Mouse (Mus musculus) CD4-positive, CD25-positive, alpha-beta regulatory T cell (primary cell): Measurements from ENCODE around the gene Pramel6. TPM values are rescaled to one million over a fixed set of nuclear protein-coding genes. Genes with fewer than 3 reads are reported as not detected.

Source experiments
- polyA plus RNA-seq: library from polyadenylated mRNA; unstranded; fragments of 100-300 nt; shearing (Covaris generic); gene quantifications from one replicate; pipeline ENCODE4 v1.2.1, GENCODE M21; 2017

Pramel6 gene
- not detected for polyA plus RNA-seq

DNA sequence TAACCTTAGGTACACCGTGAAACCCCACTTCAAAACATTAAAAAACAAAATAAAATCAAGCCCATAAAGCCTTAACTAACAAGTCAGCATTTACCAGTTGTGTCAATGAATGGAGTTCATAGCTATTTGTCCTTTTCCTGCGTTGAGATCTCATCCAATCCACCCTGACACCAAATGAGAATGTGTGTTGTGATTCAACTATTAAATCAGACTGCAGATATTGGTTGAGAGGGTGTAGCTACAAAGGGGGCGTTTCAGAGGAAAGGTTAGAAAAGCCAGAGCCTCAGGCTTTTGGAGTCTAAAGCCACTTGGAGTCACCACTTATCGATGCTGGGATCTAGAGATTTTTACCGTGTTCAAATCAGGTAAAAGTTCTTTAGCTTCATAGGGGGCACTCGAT is at the start of gene Pramel6:
Pramel6 (plus strand) TSS at position 301 of the 400 bp plus-strand sequence.

DNA sequence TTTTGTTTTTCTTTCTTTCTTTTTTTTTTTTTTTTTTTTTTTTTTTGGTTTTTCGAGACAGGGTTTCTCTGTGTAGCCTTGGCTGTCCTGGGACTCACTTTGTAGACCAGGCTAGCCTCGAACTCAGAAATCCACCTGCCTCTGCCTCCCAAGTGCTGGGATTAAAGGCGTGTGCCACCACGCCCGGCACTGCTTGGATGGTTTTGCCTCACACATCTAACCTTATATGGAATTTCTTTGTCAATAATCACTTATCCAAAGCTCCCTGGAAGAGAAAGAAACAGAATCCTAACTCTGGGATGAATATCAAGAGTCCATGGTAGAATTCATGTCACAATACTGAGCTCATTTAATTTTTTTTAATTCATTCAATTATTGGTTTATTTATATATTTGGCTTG is 9.4 kb upstream of the Pramel6 start, which contains the start of gene Pramel7:
Pramel7 (minus strand) TSS at position 101 of the 400 bp plus-strand sequence.

DNA sequence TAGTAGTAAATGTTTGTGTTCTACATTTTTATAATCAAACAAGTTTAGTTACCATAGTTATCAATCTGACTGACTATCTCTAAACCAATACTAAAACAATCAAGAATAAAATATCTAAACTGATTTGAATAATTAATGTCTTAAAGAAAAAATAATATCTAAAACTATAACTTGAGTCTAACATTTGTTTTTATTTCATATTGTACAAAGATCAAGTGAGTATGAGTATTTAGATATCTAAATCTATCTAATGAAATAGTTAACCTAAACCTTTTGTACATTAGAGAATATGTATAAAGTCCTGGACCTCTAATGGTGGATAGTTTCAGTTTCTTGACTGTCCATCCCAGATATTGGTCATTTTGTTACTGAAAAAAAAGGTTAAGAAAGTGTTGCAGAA is 25.1 kb downstream of the Pramel6 start, which contains the start of gene Olfr153:
Olfr153 (plus strand) TSS at position 301 of the 400 bp plus-strand sequence.

DNA sequence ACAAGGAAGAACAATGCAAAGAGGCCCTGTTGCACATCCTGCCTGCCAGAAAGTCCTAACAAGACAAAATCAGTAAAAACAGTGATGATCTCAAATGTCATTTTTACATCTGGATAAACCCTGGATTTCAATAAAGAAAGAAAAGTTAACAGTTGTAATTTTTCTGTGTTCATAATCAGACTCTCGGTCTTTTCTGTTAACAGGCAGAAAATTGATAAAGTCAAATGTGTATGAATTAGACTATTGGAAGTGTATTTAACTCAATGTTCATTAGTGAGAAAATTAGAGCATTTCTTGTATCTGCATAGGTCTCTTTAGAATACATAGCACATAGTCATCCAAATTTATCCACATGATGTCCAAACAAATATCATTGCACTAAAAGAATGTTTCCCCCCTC is 39.1 kb downstream of the Pramel6 start, which contains the start of gene Olfr1128:
Olfr1128 (minus strand) TSS at position 101 of the 400 bp plus-strand sequence.

Other genes starting within 250 kb of the Pramel6 start
- 0.02 TPM for gene Olfr1116, start 239.0 kb upstream of the Pramel6 start, polyA plus RNA-seq
- not detected for gene Olfr1118, start 199.0 kb upstream of the Pramel6 start, polyA plus RNA-seq
- 0.07 TPM for gene Olfr1120, start 151.8 kb upstream of the Pramel6 start, polyA plus RNA-seq
- gene Olfr1121, start 136.7 kb upstream of the Pramel6 start, polyA plus RNA-seq, result not detected
- 0.16 TPM for gene Olfr1122, start 120.7 kb upstream of the Pramel6 start, polyA plus RNA-seq
- not detected for gene Olfr1123, start 89.9 kb upstream of the Pramel6 start, polyA plus RNA-seq
- 0.19 TPM for gene Olfr1124, start 76.3 kb upstream of the Pramel6 start, polyA plus RNA-seq
- gene Olfr1126, start 52.6 kb upstream of the Pramel6 start, polyA plus RNA-seq, result not detected
- gene Pramel7, start 9.5 kb upstream of the Pramel6 start, polyA plus RNA-seq, result not detected
- not detected for gene Olfr153, start 25.2 kb downstream of the Pramel6 start, polyA plus RNA-seq
- not detected for gene Olfr1128, start 39.0 kb downstream of the Pramel6 start, polyA plus RNA-seq
- gene Olfr1129, start 67.3 kb downstream of the Pramel6 start, polyA plus RNA-seq, result 0.07 TPM
- not detected for gene Olfr1130, start 99.6 kb downstream of the Pramel6 start, polyA plus RNA-seq
- gene Olfr1131, start 120.5 kb downstream of the Pramel6 start, polyA plus RNA-seq, result 0.13 TPM
- gene Olfr1132, start 131.0 kb downstream of the Pramel6 start, polyA plus RNA-seq, result not detected
- gene Olfr1133, start 140.8 kb downstream of the Pramel6 start, polyA plus RNA-seq, result not detected
- not detected for gene Olfr1134, start 151.9 kb downstream of the Pramel6 start, polyA plus RNA-seq
- not detected for gene Olfr1135, start 167.1 kb downstream of the Pramel6 start, polyA plus RNA-seq
- not detected for gene Olfr1136, start 187.4 kb downstream of the Pramel6 start, polyA plus RNA-seq
- not detected for gene Olfr1137, start 206.6 kb downstream of the Pramel6 start, polyA plus RNA-seq
- not detected for gene Olfr1138, start 233.4 kb downstream of the Pramel6 start, polyA plus RNA-seq
- not detected for gene Olfr1140, start 237.2 kb downstream of the Pramel6 start, polyA plus RNA-seq
- not detected for gene Olfr1141, start 247.4 kb downstream of the Pramel6 start, polyA plus RNA-seq